Mouse (Mus musculus): ENCODE data around the gene Zfyve19. TPM values are rescaled to one million over a fixed set of nuclear protein-coding genes. Genes with fewer than 3 reads are reported as not detected.

The Zfyve19 gene
- polyA plus RNA-seq, 1 experiment from 2014 or later, result 61.4 TPM

GRCm38 (mm10) chr2:119254976-119255375 is 46.6 kb downstream of the Zfyve19 start:
- WGBS, result 16% methylated on average over 7 of the region's 7 CpGs
- Histone ChIP-seq H3K4me3 (replicated peaks) (no peak overlapping the region), H3K27ac (replicated peaks) (no peak overlapping the region), H3K9me3 (replicated peaks) (no peaks in the 10 kb centered on the region), H3K4me1 (no peaks in the 10 kb centered on the region), H3K4me2 (replicated peaks) (no peak overlapping the region), H3K9ac (no peak overlapping the region), H3K27me3 (peaks cover 17% of the 10 kb centered on the region), H3K36me3 (no peaks in the 10 kb centered on the region)
- ATAC-seq (ENCODE audit: insufficient number of reproducible peaks, low FRiP score, low TSS enrichment, low read depth), result no peak

- Histone ChIP-seq H3K9ac (no peak overlapping the region), H3K36me3 (no peaks in the 10 kb centered on the region), H3K27ac (replicated peaks) (no peak overlapping the region), H3K4me1 (peaks cover 8% of the 10 kb centered on the region), H3K4me2 (replicated peaks) (no peak overlapping the region), H3K4me3 (replicated peaks) (no peak overlapping the region), H3K9me3 (replicated peaks) (no peaks in the 10 kb centered on the region), H3K27me3 (peaks cover under 1% of the 10 kb centered on the region)
- no peak for ATAC-seq (ENCODE audit: insufficient number of reproducible peaks, low FRiP score, low TSS enrichment, low read depth)
- WGBS, result 63% methylated on average over 1 of the region's 1 CpGs
Measured at GRCm38 (mm10) chr2:119260518-119260917, 52.1 kb downstream of the Zfyve19 start.

- H3K27ac ChIP-seq (replicated peaks), result no peak overlapping the region
- ATAC-seq (ENCODE audit: insufficient number of reproducible peaks, low FRiP score, low TSS enrichment, low read depth), result no peak
- H3K4me2 ChIP-seq (replicated peaks), result no peak overlapping the region
- peaks cover 8% of the 10 kb centered on the region for H3K4me1 ChIP-seq
- no peak overlapping the region for H3K9ac ChIP-seq
- 33% methylated on average over 2 of the region's 2 CpGs for WGBS
- H3K4me3 ChIP-seq (replicated peaks), result no peak overlapping the region
- H3K27me3 ChIP-seq, result no peaks in the 10 kb centered on the region
- no peaks in the 10 kb centered on the region for H3K9me3 ChIP-seq (replicated peaks)
- no peaks in the 10 kb centered on the region for H3K36me3 ChIP-seq
Measured at GRCm38 (mm10) chr2:119261326-119261725, 52.9 kb downstream of the Zfyve19 start.

GRCm38 (mm10) chr2:119262978-119263377 is 54.6 kb downstream of the Zfyve19 start:
- Histone ChIP-seq H3K4me1 (peaks cover 8% of the 10 kb centered on the region), H3K4me3 (replicated peaks) (no peak overlapping the region), H3K9me3 (replicated peaks) (no peaks in the 10 kb centered on the region), H3K27me3 (no peaks in the 10 kb centered on the region), H3K27ac (replicated peaks) (peak overlapping the region; percentile 36; the same call in 1 of the 2 replicates), H3K9ac (no peak overlapping the region), H3K36me3 (no peaks in the 10 kb centered on the region), H3K4me2 (replicated peaks) (peak overlapping the region; percentile 24)
- ATAC-seq (ENCODE audit: insufficient number of reproducible peaks, low FRiP score, low TSS enrichment, low read depth), result peak; percentile 85
- 6% methylated on average over 8 of the region's 8 CpGs for WGBS

GRCm38 (mm10) chr2:119263813-119264212 is 55.4 kb downstream of the Zfyve19 start:
- H3K9ac ChIP-seq, result no peak overlapping the region
- WGBS, result 71% methylated on average over 5 of the region's 5 CpGs
- ATAC-seq (ENCODE audit: insufficient number of reproducible peaks, low FRiP score, low TSS enrichment, low read depth), result no peak
- no peak overlapping the region for H3K4me3 ChIP-seq (replicated peaks)
- H3K36me3 ChIP-seq, result no peaks in the 10 kb centered on the region
- no peaks in the 10 kb centered on the region for H3K27me3 ChIP-seq
- peaks cover 8% of the 10 kb centered on the region for H3K4me1 ChIP-seq
- H3K27ac ChIP-seq (replicated peaks), result peak overlapping the region; percentile 36
- no peak overlapping the region for H3K4me2 ChIP-seq (replicated peaks)
- no peaks in the 10 kb centered on the region for H3K9me3 ChIP-seq (replicated peaks)

Other genes with a start within 250 kb of the Zfyve19 start
- gene Ccdc32, start 179.2 kb upstream of the Zfyve19 start, polyA plus RNA-seq (2015; fragmentation: Nextera tagmentation; extraction: Ambion mirVana), result 25.7 and 26.5 TPM in 2 replicates
- 4.0 and 4.6 TPM in 2 replicates for gene Rpusd2, start 173.8 kb upstream of the Zfyve19 start, polyA plus RNA-seq (2015; fragmentation: Nextera tagmentation; extraction: Ambion mirVana)
- 39.7 and 40.5 TPM in 2 replicates for gene Knl1, start 161.5 kb upstream of the Zfyve19 start, polyA plus RNA-seq (2015; fragmentation: Nextera tagmentation; extraction: Ambion mirVana)
- gene Rad51, start 95.8 kb upstream of the Zfyve19 start, polyA plus RNA-seq (2015; fragmentation: Nextera tagmentation; extraction: Ambion mirVana), result 36.3 and 37.2 TPM in 2 replicates
- 40.2 and 41.0 TPM in 2 replicates for gene Rmdn3, start 51.6 kb upstream of the Zfyve19 start, polyA plus RNA-seq (2015; fragmentation: Nextera tagmentation; extraction: Ambion mirVana)
- gene Gchfr, start 40.8 kb upstream of the Zfyve19 start, polyA plus RNA-seq (2015; fragmentation: Nextera tagmentation; extraction: Ambion mirVana), result 10.6 and 15.0 TPM in 2 replicates
- 5.0 and 5.4 TPM in 2 replicates for gene Gm14137, start 34.1 kb upstream of the Zfyve19 start, polyA plus RNA-seq (2015; fragmentation: Nextera tagmentation; extraction: Ambion mirVana)
- 19.0 and 21.7 TPM in 2 replicates for gene Dnajc17, start 178 bp downstream of the Zfyve19 start, polyA plus RNA-seq (2015; fragmentation: Nextera tagmentation; extraction: Ambion mirVana)
- 0.36 and 0.37 TPM in 2 replicates for gene Ppp1r14d, start 21.3 kb downstream of the Zfyve19 start, polyA plus RNA-seq (2015; fragmentation: Nextera tagmentation; extraction: Ambion mirVana)
- gene Spint1, start 28.7 kb downstream of the Zfyve19 start, polyA plus RNA-seq (2015; fragmentation: Nextera tagmentation; extraction: Ambion mirVana), result 29.8 and 33.0 TPM in 2 replicates
- gene Rhov, start 62.7 kb downstream of the Zfyve19 start, polyA plus RNA-seq (2015; fragmentation: Nextera tagmentation; extraction: Ambion mirVana), result 37.1 and 37.9 TPM in 2 replicates
- 18.8 and 19.6 TPM in 2 replicates for gene Vps18, start 80.1 kb downstream of the Zfyve19 start, polyA plus RNA-seq (2015; fragmentation: Nextera tagmentation; extraction: Ambion mirVana)
- 5.7 and 5.8 TPM in 2 replicates for gene Dll4, start 117.2 kb downstream of the Zfyve19 start, polyA plus RNA-seq (2015; fragmentation: Nextera tagmentation; extraction: Ambion mirVana)
- gene Chac1, start 142.6 kb downstream of the Zfyve19 start, polyA plus RNA-seq (2015; fragmentation: Nextera tagmentation; extraction: Ambion mirVana), result 2.1 and 2.4 TPM in 2 replicates